Mouse (Mus musculus) neural tube, embryonic 11.5 days (tissue): Measurements from ENCODE around the gene Cdca8. TPM values are rescaled to one million over a fixed set of nuclear protein-coding genes. Genes with fewer than 3 reads are reported as not detected.
A peak's percentile ranks its signal among the peaks of the same experiment; 100 is the strongest.
"Not testable (repeated sequence)": the region's sequence is repeated elsewhere in the genome, so short reads cannot be mapped to it uniquely, and the experiment has no call there.

Experiments
- ATAC-seq: fragments of 200-750 bp; cut with Nextera tagmentation; 2 replicates; pipeline ENCODE4 v1.8.0; 2017; ENCODE audit warnings: moderate number of reproducible peaks, mild to moderate bottlenecking, moderate TSS enrichment, moderate library complexity; ENCODE audit not compliant: insufficient read depth, low FRiP score, low TSS enrichment
- DNase-seq: peaks from one replicate; pipeline ENCODE4 v3.0.0-alpha.2; 2015; ENCODE audit warnings: low spot score
- H3K27ac ChIP-seq: fragments of 300-500 bp; sonication (generic); 2 replicates; pipeline ENCODE4 v1.5.1; 2014; ENCODE audit warnings: low read depth, mild to moderate bottlenecking, low read length
- H3K27me3 ChIP-seq: fragments of 300-500 bp; sonication (generic); 2 replicates; pipeline ENCODE4 v1.6.1; 2014; ENCODE audit warnings: mild to moderate bottlenecking, low read length, mixed read lengths; ENCODE audit not compliant: control insufficient read depth, insufficient read depth
- H3K36me3 ChIP-seq: fragments of 300-500 bp; sonication (generic); 2 replicates; pipeline ENCODE4 v1.6.1; 2014; ENCODE audit warnings: mild to moderate bottlenecking, low read length, moderate library complexity, mixed read lengths; ENCODE audit not compliant: control insufficient read depth, insufficient read depth
- H3K4me1 ChIP-seq: fragments of 300-500 bp; sonication (generic); 2 replicates; pipeline ENCODE4 v1.6.1; 2014; ENCODE audit warnings: low read length, mixed read lengths; ENCODE audit not compliant: control insufficient read depth, insufficient read depth
- H3K4me2 ChIP-seq: fragments of 300-500 bp; sonication (generic); 2 replicates; pipeline ENCODE4 v1.6.1; 2014; ENCODE audit warnings: low read depth, mild to moderate bottlenecking, moderate library complexity
- H3K4me3 ChIP-seq: fragments of 300-500 bp; sonication (generic); 2 replicates; pipeline ENCODE4 v1.5.1; 2014; ENCODE audit warnings: low read depth, low read length
- H3K9ac ChIP-seq: fragments of 300-500 bp; sonication (generic); 2 replicates; pipeline ENCODE4 v1.6.1; 2014; ENCODE audit warnings: mild to moderate bottlenecking, low read length
- H3K9me3 ChIP-seq: fragments of 300-500 bp; sonication (generic); 2 replicates; pipeline ENCODE4 v1.6.1; 2016; ENCODE audit warnings: low read length; ENCODE audit not compliant: control insufficient read depth
- WGBS: fragments of 180-500 bp; shearing (Covaris S2); extraction: QIAGEN DNeasy Blood & Tissue Kit; methylation state at CpG from one replicate; pipeline ENCODE4 v1.1.7; 2014; 5-methylcytosine and 5-hydroxymethylcytosine counted together
- polyA plus RNA-seq: library from polyadenylated mRNA; unstranded; fragments of >200 nt; fragmentation: Nextera tagmentation; extraction: Ambion mirVana; gene quantifications from 2 replicates; pipeline ENCODE4 v1.2.1, GENCODE M21; 2014

Cdca8 gene
- polyA plus RNA-seq = 181 and 186 TPM in 2 replicates

DNA sequence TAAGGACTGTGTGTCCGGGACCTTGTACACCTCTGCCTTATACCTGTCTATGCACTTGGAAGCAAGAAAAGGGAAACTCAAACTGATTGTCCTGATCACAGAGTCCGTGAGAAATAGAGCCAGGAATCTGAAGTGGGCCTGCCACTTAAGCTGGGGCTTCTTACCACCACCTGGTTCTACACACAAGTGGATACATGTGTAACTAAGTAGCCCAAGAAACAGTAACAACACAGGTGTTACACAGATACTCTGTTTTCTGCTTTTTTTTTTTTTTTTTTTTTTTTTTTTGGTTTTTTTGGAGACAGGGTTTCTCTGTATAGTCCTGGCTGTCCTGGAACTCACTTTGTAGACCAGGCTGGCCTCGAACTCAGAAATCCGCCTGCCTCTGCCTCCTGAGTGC is at the start of gene Cdca8:
Gene Cdca8, minus strand, starts transcription at position 101 of the 400 bp plus-strand sequence.
- not testable (repeated sequence) for H3K27ac ChIP-seq, H3K9me3 ChIP-seq, H3K9ac ChIP-seq, H3K27me3 ChIP-seq, H3K4me3 ChIP-seq, ATAC-seq, DNase-seq, H3K4me2 ChIP-seq, H3K36me3 ChIP-seq
- 94% methylated on average over 4 of the region's 4 CpGs for WGBS
- H3K4me1 ChIP-seq = peaks cover 14% of the 10 kb centered on the region

GRCm38 (mm10) chr4:124988382-124988781 is 49.3 kb upstream of the Cdca8 start:
- H3K4me2 ChIP-seq = no peak overlapping the region

GRCm38 (mm10) chr4:124987711-124988097 is 48.6 kb upstream of the Cdca8 start:
- no peak for DNase-seq
- Histone ChIP-seq H3K4me1 (peaks cover 12% of the 10 kb centered on the region), H3K27ac (no peak overlapping the region), H3K9ac (no peak overlapping the region), H3K4me3 (no peak overlapping the region), H3K36me3 (no peaks in the 10 kb centered on the region), H3K4me2 (no peak overlapping the region), H3K9me3 (no peaks in the 10 kb centered on the region), H3K27me3 (peaks cover 78% of the 10 kb centered on the region)
- 6% methylated on average over 10 of the region's 10 CpGs for WGBS
- no peak for ATAC-seq

More at GRCm38 (mm10) chr4:124988382-124988781, 49.3 kb upstream of the Cdca8 start:
- no peaks in the 10 kb centered on the region for H3K9me3 ChIP-seq
- DNase-seq (no peak), ATAC-seq (no peak)
- no peak overlapping the region for H3K27ac ChIP-seq
- no peak overlapping the region for H3K4me3 ChIP-seq
- 19% methylated on average over 9 of the region's 9 CpGs for WGBS
- peaks cover 12% of the 10 kb centered on the region for H3K4me1 ChIP-seq
- H3K9ac ChIP-seq = no peak overlapping the region
- no peaks in the 10 kb centered on the region for H3K36me3 ChIP-seq
- H3K27me3 ChIP-seq = peaks cover 75% of the 10 kb centered on the region

DNA sequence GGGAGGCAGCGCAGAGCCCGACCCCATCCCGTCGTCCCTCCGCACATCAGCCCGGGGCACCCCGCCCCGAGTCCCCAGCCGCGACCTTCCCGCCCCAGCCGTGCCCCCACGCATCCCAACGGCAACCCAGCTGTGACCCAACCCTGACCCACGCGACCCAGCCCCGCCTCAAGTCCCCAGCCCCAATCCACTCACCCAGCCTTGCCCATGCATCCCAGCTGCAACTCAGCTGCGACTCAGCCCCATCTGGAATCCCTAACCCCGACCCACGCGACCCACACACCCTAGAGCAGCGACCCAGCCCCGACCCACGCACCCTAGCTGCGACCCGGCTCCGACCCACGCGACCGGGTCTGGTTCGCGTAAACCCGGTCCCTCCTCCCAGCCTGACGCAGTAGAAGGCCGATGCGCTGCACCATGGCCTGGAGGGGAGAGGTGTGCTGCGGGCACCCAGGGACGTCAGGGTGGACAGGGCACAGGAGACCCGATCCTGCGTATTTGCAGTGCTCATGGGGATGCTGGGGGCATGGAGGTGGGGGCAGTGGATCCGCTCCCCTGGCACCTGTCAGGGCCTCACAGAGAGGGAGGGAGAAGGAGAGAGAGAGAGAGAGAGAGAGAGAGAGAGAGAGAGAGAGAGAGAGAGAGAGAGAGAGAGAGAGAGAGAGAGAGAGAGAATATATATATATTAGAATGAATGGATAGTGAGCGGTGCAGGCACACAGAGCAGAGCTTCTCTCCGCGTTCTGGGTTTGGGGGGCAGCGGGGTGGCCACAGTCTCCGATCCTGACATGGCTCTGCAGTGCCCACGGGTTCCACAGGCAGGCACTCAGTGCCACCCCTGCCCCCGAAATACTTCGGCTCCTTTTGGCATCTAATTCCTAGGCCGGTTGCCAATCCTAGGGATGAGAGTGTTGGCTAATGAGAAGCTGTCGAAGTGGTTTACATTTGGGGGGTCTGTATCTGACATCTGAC is 47.9 kb upstream of the Cdca8 start:
- DNase-seq = no peak
- ATAC-seq = no peak

DNA sequence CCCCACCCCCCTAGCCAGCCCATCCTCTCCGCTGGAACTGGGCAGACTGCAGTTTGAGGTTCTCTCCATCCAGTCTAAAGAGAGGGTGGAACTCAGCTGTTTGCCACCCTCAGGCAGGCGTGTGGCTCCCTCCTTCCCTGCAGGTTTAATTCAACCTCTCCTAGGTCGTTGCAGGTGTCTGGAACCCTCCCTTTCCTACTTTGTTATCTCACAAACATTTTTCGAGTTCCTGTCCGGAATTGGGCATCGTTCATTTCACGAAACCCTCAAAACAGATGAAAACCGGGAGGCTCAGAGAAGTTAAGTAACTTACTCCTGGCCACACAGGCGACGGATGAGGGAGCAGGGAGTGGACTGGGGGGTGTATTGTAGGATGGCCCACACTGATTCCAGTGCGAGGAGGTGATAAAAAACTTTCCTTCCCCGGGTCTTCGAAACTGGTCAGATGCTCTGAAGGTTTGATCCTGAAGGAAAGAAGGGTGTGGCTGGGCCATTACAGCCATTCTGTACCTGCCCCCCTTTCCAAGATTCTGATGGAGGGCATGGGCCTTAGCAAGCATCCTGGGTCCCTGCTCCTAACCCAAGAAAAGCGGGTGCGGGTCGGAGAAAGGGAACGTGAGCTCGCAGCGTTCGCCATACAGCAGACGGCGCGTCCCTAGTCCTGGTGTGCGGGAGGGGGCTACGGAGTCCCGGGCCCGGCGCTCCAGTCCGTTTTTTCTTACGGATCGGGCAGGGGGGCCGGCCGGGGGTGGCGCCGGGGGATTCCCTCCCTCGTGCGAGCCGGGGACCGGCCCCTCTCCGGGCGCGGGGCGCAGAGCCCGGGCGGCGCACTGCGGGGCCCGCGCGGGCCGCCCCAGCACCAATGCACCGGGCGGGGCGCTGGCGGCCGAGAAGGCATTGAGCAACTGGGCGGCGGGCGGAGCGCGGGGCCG is 46.8 kb upstream of the Cdca8 start, which contains the start of gene Rspo1:
Gene Rspo1, plus strand, starts transcription at position 760 of the 932 bp plus-strand sequence.
- no peak within 1 kb of the TSS for H3K27ac ChIP-seq
- DNase-seq (no peak), ATAC-seq (no peak)
- H3K4me2 ChIP-seq = peak within 1 kb of the TSS; percentile 48
- no peaks in the 10 kb centered on the region for H3K36me3 ChIP-seq
- WGBS = 1% methylated on average over 58 of the region's 62 CpGs
- no peaks in the 10 kb centered on the region for H3K9me3 ChIP-seq
- peak within 1 kb of the TSS; percentile 36 for H3K4me3 ChIP-seq
- H3K27me3 ChIP-seq = peaks cover 81% of the 10 kb centered on the region
- peaks cover 12% of the 10 kb centered on the region for H3K4me1 ChIP-seq
- H3K9ac ChIP-seq = peak within 1 kb of the TSS; percentile 27; the same call in 1 of the 2 replicates

More for the DNA sequence above, 47.9 kb upstream of the Cdca8 start:
- Histone ChIP-seq H3K9ac (peak overlapping the region; percentile 27; the same call in 1 of the 2 replicates), H3K4me2 (peak overlapping the region; percentile 48), H3K36me3 (no peaks in the 10 kb centered on the region), H3K4me3 (peak overlapping the region; percentile 36), H3K9me3 (no peaks in the 10 kb centered on the region), H3K27ac (no peak overlapping the region), H3K4me1 (peaks cover 12% of the 10 kb centered on the region), H3K27me3 (peaks cover 78% of the 10 kb centered on the region)
- 4% methylated on average over 51 of the region's 51 CpGs for WGBS

- Histone ChIP-seq H3K36me3 (no peaks in the 10 kb centered on the region), H3K9me3 (no peaks in the 10 kb centered on the region), H3K9ac (no peak overlapping the region), H3K27ac (no peak overlapping the region), H3K27me3 (peaks cover 74% of the 10 kb centered on the region), H3K4me1 (peaks cover 10% of the 10 kb centered on the region), H3K4me3 (no peak overlapping the region), H3K4me2 (no peak overlapping the region)
- ATAC-seq (no peak), DNase-seq (no peak)
- WGBS = 10% methylated on average over 18 of the region's 18 CpGs
Measured at GRCm38 (mm10) chr4:124984871-124985670, 46.0 kb upstream of the Cdca8 start.

- Histone ChIP-seq H3K9me3 (no peaks in the 10 kb centered on the region), H3K27ac (no peak overlapping the region), H3K27me3 (peaks cover 64% of the 10 kb centered on the region), H3K4me1 (peaks cover 5% of the 10 kb centered on the region; the same call in 1 of the 2 replicates), H3K9ac (no peak overlapping the region), H3K36me3 (no peaks in the 10 kb centered on the region), H3K4me3 (no peak overlapping the region), H3K4me2 (no peak overlapping the region)
- WGBS = 18% methylated on average over 9 of the region's 9 CpGs
- no peak for DNase-seq
- ATAC-seq = no peak
Measured at GRCm38 (mm10) chr4:124983893-124984526, 44.9 kb upstream of the Cdca8 start.
